Mouse (Mus musculus) heart, adult 18-20 months (tissue): ENCODE measurements around the gene Gm17693. TPM values are rescaled to one million over a fixed set of nuclear protein-coding genes. Genes with fewer than 3 reads are reported as not detected.
"Not testable (repeated sequence)": the region's sequence is repeated elsewhere in the genome, so short reads cannot be mapped to it uniquely, and the experiment has no call there.

Experiments
- DNase-seq, 2 experiments: peaks; one replicate each; pipeline ENCODE4 v3.0.0; 2021 to 2022; ENCODE audit warnings: mixed read lengths in 1 of 2
- long read RNA-seq, 2 experiments: library from polyadenylated mRNA; stranded (forward); transcript quantifications; one replicate each; pipeline ENCODE4 v2.0.0; 2021
- total RNA-seq, 2 experiments: library from RNA; stranded (reverse); gene quantifications; 2 replicates each; pipeline ENCODE4 v1.2.3; 2021

The Gm17693 gene
- not detected for total RNA-seq
- long read RNA-seq, experiment 1, result 0 reads
- long read RNA-seq, experiment 2, result 0 reads

DNA sequence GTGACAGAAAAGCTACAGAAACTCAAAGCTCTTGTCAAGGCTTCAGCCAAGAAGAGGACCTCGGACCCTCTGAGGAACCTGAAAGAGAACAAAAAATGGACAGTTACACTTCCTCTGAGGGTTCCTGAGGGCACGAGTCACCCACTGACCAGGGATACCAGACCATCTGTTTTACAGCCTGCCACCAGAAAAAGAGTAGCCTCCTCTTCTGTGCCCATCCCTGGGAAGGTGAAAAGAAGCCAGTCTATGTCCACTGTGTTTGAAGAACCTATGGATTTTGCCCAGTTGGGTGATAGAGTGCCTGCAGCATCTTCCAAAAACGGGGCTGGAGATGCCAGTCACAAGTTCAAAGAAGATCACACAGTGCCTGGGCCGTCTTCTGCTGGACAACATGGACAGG is at the start of gene Gm17693:
TSS of gene Gm17693 (plus strand) at position 301 of the 400 bp plus-strand sequence.
- not testable (repeated sequence) for DNase-seq
